ENCODE assay signal across 8 mouse cellular contexts in the genomic region with DNA sequence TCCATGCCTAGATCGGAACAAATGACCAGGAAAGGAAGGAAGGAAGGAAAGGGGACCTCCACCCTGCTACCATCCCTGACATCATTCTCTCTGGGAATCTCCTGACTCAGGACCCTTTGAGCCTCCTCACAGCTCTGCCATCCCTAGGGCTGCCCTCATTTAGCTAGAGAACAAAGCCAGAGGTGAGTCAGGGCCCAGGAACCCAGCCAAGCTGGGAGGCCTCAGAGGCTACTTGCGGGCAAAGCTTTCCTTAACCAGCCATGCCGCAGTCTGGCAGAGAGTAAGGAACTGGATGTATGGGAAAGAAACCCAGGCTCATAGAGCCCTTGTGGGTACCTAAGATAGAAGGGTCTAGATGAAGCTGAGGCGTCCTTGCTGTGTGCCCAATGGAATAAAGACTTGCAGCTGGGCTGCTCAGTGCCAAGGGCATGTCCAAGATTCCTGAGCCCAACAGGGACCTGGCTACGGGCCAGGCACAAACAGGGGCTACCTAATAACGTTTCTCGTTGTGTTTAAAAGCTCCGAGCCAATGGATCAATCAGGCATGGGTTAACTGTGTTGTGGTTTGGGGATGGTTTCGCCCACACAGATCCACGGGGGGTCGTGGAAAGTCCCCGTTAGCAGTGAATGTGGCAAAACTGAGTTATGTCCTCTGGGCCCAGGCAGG. TPM values are rescaled to one million over a fixed set of nuclear protein-coding genes. Genes with fewer than 3 reads are reported as not detected.
DNase-seq lines count a peak whose midpoint lies in the region; ATAC-seq lines count a peak whose summit lies in the region.

No protein-coding gene starts in this region.

- ATAC-seq in granulocyte monocyte progenitor cell, adult 5-6 weeks (replicated peaks; ENCODE audit: poor library complexity, severe bottlenecking): no peak

- peak; percentile 39 for DNase-seq in kidney, adult 11 months
- no peak for DNase-seq in kidney, postnatal 14 days
- peak; percentile 38 for DNase-seq in T-cell, adult 2 months (ENCODE audit: low spot score)
- peak; percentile 95 for DNase-seq in fibroblast of lung, adult 2 months (ENCODE audit: low read depth)
- peak; percentile 32 for DNase-seq in kidney, postnatal 10 days
- no peak for DNase-seq in left cerebral cortex, adult 18-20 months (ENCODE audit: low spot score in 2 of 2)
- DNase-seq in right cerebral cortex, postnatal 36 days (ENCODE audit: low spot score in 2 of 2): no peak

RNA-seq across cellular contexts. Expression of a gene that starts 6.6 kb away (rescaled TPM):
- 10 to 100 TPM; 13.5 to 14.5 TPM for total RNA-seq in left cerebral cortex, adult 18-20 months (2021)
- total RNA-seq in granulocyte monocyte progenitor cell, adult 5-6 weeks (2014; fragmentation: Nextera tagmentation): 0.70 and 4.5 TPM in 2 replicates
- 0.47 TPM in 1 of 2 replicates, not detected in the other for total RNA-seq in granulocyte monocyte progenitor cell, adult 5-6 weeks (2017)

RNA-seq across cellular contexts. Expression of a gene that starts 34.3 kb away (rescaled TPM):
- total RNA-seq in left cerebral cortex, adult 18-20 months (2021): 1 to 10 TPM; 6.7 to 7.1 TPM
- total RNA-seq in granulocyte monocyte progenitor cell, adult 5-6 weeks (2014; fragmentation: Nextera tagmentation): 20.0 and 36.7 TPM in 2 replicates
- total RNA-seq in granulocyte monocyte progenitor cell, adult 5-6 weeks (2017): 19.6 and 21.0 TPM in 2 replicates

RNA-seq across cellular contexts. Expression of a gene that starts 37.7 kb away (rescaled TPM):
- 10 to 100 TPM; 22.8 to 24.3 TPM for total RNA-seq in left cerebral cortex, adult 18-20 months (2021)
- not detected in 2 replicates for total RNA-seq in granulocyte monocyte progenitor cell, adult 5-6 weeks (2014; fragmentation: Nextera tagmentation)
- not detected in 2 replicates for total RNA-seq in granulocyte monocyte progenitor cell, adult 5-6 weeks (2017)

Comparison
In these comparisons a context has a peak if more than half of its experiments do, and no peak if none do; other contexts are left out.
1. DNase-seq: peak in kidney, adult 11 months (single experiment), T-cell, adult 2 months (single experiment), fibroblast of lung, adult 2 months (single experiment) and kidney, postnatal 10 days (single experiment); none in kidney, postnatal 14 days (single experiment), left cerebral cortex, adult 18-20 months (0 of 2) and right cerebral cortex, postnatal 36 days (0 of 2).
2. RNA of a gene that starts 37.7 kb away (total RNA-seq): 22.8 to 24.3 TPM in left cerebral cortex, adult 18-20 months; not detected in granulocyte monocyte progenitor cell, adult 5-6 weeks; every median in the first group is over 10 times any median in the second.